Mouse (Mus musculus) MEL (cell line): ENCODE data around the gene Vps26c.

Source experiments
- CTCF ChIP-seq, 3 experiments: IDR thresholded peaks in 2 of 3; conservative IDR thresholded peaks in 1 of 3; 2 replicates each; pipeline ENCODE4 v1.5.1; 2011 to 2012; ENCODE audit warnings: low read length in 3 of 3, low read depth in 2 of 3, mild to moderate bottlenecking in 2 of 3, improper control_type of control experiment in 1 of 3, inconsistent platforms in 1 of 3, mixed read lengths in 1 of 3, moderate library complexity in 1 of 3; ENCODE audit not compliant: control insufficient read depth in 1 of 3, insufficient read depth in 1 of 3, poor library complexity in 1 of 3, severe bottlenecking in 1 of 3
- MAFK ChIP-seq: IDR thresholded peaks from 2 replicates; pipeline ENCODE4 v1.6.1; 2011; ENCODE audit warnings: low read depth, mild to moderate bottlenecking, low read length, improper control_type of control experiment, borderline replicate concordance
- MYC ChIP-seq: IDR thresholded peaks from 2 replicates; pipeline ENCODE4 v1.6.1; 2011; ENCODE audit warnings: low read depth, mild to moderate bottlenecking, low read length, improper control_type of control experiment, moderate library complexity
- POLR2A ChIP-seq, 2 experiments: IDR thresholded peaks; 2 replicates each; pipeline ENCODE4 v1.6.1; 2011 to 2012; ENCODE audit warnings: low read length in 2 of 2, mild to moderate bottlenecking in 2 of 2, control low read depth in 1 of 2, improper control_type of control experiment in 1 of 2, low read depth in 1 of 2, moderate library complexity in 1 of 2; ENCODE audit not compliant: control insufficient read depth in 1 of 2, insufficient read depth in 1 of 2, poor library complexity in 1 of 2
- USF1 ChIP-seq: IDR thresholded peaks from 2 replicates; pipeline ENCODE4 v1.6.1; 2014; ENCODE audit warnings: low read depth, mild to moderate bottlenecking, inconsistent platforms, low read length, improper control_type of control experiment, moderate library complexity

GRCm38 (mm10) chr16:94559282-94559681 lies 32.7 kb upstream of the Vps26c start:
- TF ChIP-seq CTCF (IDR thresholded peaks at IDR 0.05 in 2 of 3, conservative IDR thresholded peaks at IDR 0.05 in 1 of 3; ENCODE audit: control insufficient read depth in 1 of 3, insufficient read depth in 1 of 3, low read depth in 2 of 3, low read length in 3 of 3, poor library complexity in 1 of 3, severe bottlenecking in 1 of 3) (no peak), MAFK (no peak), POLR2A (IDR thresholded peaks at IDR 0.05; ENCODE audit: control insufficient read depth in 1 of 2, insufficient read depth in 1 of 2, low read depth in 1 of 2, low read length in 2 of 2, poor library complexity in 1 of 2) (no peak), MYC (no peak), USF1 (no peak)
